Mouse (Mus musculus): ENCODE results near the gene Rasal1.

The Rasal1 gene

GRCm38 (mm10) chr5:120694695-120695074, 46.1 kb downstream of the Rasal1 start:
- DNase-seq (ENCODE audit: low spot score): no peak

GRCm38 (mm10) chr5:120696057-120696743, 47.6 kb downstream of the Rasal1 start:
- no peak for DNase-seq (ENCODE audit: low spot score)

- DNase-seq (ENCODE audit: low spot score): no peak
Measured at GRCm38 (mm10) chr5:120696865-120697264, 48.3 kb downstream of the Rasal1 start.

- DNase-seq (ENCODE audit: low spot score): no peak
Measured at GRCm38 (mm10) chr5:120698181-120698580, 49.6 kb downstream of the Rasal1 start.

- peak; percentile 50 for DNase-seq (ENCODE audit: low spot score)
Measured at GRCm38 (mm10) chr5:120698801-120699391, 50.3 kb downstream of the Rasal1 start.

GRCm38 (mm10) chr5:120700996-120701790, 52.6 kb downstream of the Rasal1 start:
- DNase-seq (ENCODE audit: low spot score): no peak

- DNase-seq (ENCODE audit: low spot score): no peak
Measured at GRCm38 (mm10) chr5:120702421-120702820, 53.8 kb downstream of the Rasal1 start.

GRCm38 (mm10) chr5:120702969-120703368, 54.4 kb downstream of the Rasal1 start:
- DNase-seq (ENCODE audit: low spot score): no peak

GRCm38 (mm10) chr5:120703660-120704059, 55.0 kb downstream of the Rasal1 start:
- DNase-seq (ENCODE audit: low spot score): no peak

GRCm38 (mm10) chr5:120704421-120704820, 55.8 kb downstream of the Rasal1 start:
- no peak for DNase-seq (ENCODE audit: low spot score)

- DNase-seq (ENCODE audit: low spot score): peak; percentile 51
Measured at GRCm38 (mm10) chr5:120706541-120706940, 57.9 kb downstream of the Rasal1 start.

- no peak for DNase-seq (ENCODE audit: low spot score)
Measured at GRCm38 (mm10) chr5:120706976-120707375, 58.4 kb downstream of the Rasal1 start.

- DNase-seq (ENCODE audit: low spot score): peak; percentile 35
Measured at GRCm38 (mm10) chr5:120710161-120710825, 61.7 kb downstream of the Rasal1 start.

- no peak for DNase-seq (ENCODE audit: low spot score)
Measured at GRCm38 (mm10) chr5:120710826-120711248, 62.2 kb downstream of the Rasal1 start.

- peak; percentile 82 for DNase-seq (ENCODE audit: low spot score)
Measured at GRCm38 (mm10) chr5:120711416-120711815, 62.8 kb downstream of the Rasal1 start.

- no peak for DNase-seq (ENCODE audit: low spot score)
Measured at GRCm38 (mm10) chr5:120711827-120712226, 63.2 kb downstream of the Rasal1 start, which contains the start of gene Dtx1. Gene Dtx1, minus strand, starts transcription at chr5:120711927.

- DNase-seq (ENCODE audit: low spot score): peak; percentile 37
Measured at GRCm38 (mm10) chr5:120712721-120713120, 64.1 kb downstream of the Rasal1 start.

GRCm38 (mm10) chr5:120714314-120714713, 65.7 kb downstream of the Rasal1 start:
- peak; percentile 82 for DNase-seq (ENCODE audit: low spot score)

- DNase-seq (ENCODE audit: low spot score): no peak
Measured at GRCm38 (mm10) chr5:120717136-120717535, 68.5 kb downstream of the Rasal1 start.

- DNase-seq (ENCODE audit: low spot score): no peak
Measured at GRCm38 (mm10) chr5:120718600-120719378, 70.2 kb downstream of the Rasal1 start.

GRCm38 (mm10) chr5:120721005-120721404, 72.4 kb downstream of the Rasal1 start:
- DNase-seq (ENCODE audit: low spot score): no peak
